Mouse (Mus musculus) hindbrain, embryonic 16.5 days (tissue): ENCODE measurements around the gene Iqsec1. TPM values are rescaled to one million over a fixed set of nuclear protein-coding genes. Genes with fewer than 3 reads are reported as not detected.

Experiments
- ATAC-seq: fragments of 200-750 bp; cut with Nextera tagmentation; 2 replicates; pipeline ENCODE4 v1.8.0; 2017; ENCODE audit warnings: moderate TSS enrichment, moderate library complexity
- H3K27ac ChIP-seq: fragments of 300-500 bp; sonication (generic); 2 replicates; pipeline ENCODE4 v1.5.1; 2014; ENCODE audit warnings: low read depth, mild to moderate bottlenecking, control low read depth, low read length, moderate library complexity
- H3K27me3 ChIP-seq: fragments of 300-500 bp; sonication (generic); replicated peaks from 2 replicates; pipeline ENCODE4 v1.6.1; 2014; ENCODE audit warnings: low read length; ENCODE audit not compliant: control insufficient read depth, insufficient read depth
- H3K36me3 ChIP-seq: fragments of 300-500 bp; sonication (generic); 2 replicates; pipeline ENCODE4 v1.6.1; 2014; ENCODE audit warnings: mild to moderate bottlenecking, low read length, moderate library complexity, mixed read lengths; ENCODE audit not compliant: control insufficient read depth, insufficient read depth
- H3K4me1 ChIP-seq: fragments of 300-500 bp; sonication (generic); 2 replicates; pipeline ENCODE4 v1.6.1; 2014; ENCODE audit warnings: low read depth, low read length; ENCODE audit not compliant: control insufficient read depth, insufficient read depth
- H3K4me2 ChIP-seq: fragments of 300-500 bp; sonication (generic); 2 replicates; pipeline ENCODE4 v1.6.1; 2014; ENCODE audit warnings: mild to moderate bottlenecking, low read length, control low read depth, moderate library complexity
- H3K4me3 ChIP-seq: fragments of 300-500 bp; sonication (generic); 2 replicates; pipeline ENCODE4 v1.5.1; 2014; ENCODE audit warnings: mild to moderate bottlenecking, low read length, control low read depth, moderate library complexity
- H3K9ac ChIP-seq: fragments of 300-500 bp; sonication (generic); 2 replicates; pipeline ENCODE4 v1.6.1; 2014; ENCODE audit warnings: low read depth, mild to moderate bottlenecking, control low read depth, low read length, moderate library complexity
- H3K9me3 ChIP-seq: fragments of 300-500 bp; sonication (generic); 2 replicates; pipeline ENCODE4 v1.6.1; 2014; ENCODE audit warnings: mild to moderate bottlenecking, low read length, moderate library complexity; ENCODE audit not compliant: control insufficient read depth
- WGBS: fragments of 180-500 bp; shearing (Covaris S2); extraction: QIAGEN DNeasy Blood & Tissue Kit; methylation state at CpG from one replicate; pipeline ENCODE4 v1.1.7; 2014; 5-methylcytosine and 5-hydroxymethylcytosine counted together
- polyA plus RNA-seq: library from polyadenylated mRNA; unstranded; fragments of >200 nt; fragmentation: Nextera tagmentation; extraction: Ambion mirVana; gene quantifications from 2 replicates; pipeline ENCODE4 v1.2.1, GENCODE M21; 2015

Gene Iqsec1
- polyA plus RNA-seq, 1 experiment from 2014 or later: 25.8 TPM

DNA sequence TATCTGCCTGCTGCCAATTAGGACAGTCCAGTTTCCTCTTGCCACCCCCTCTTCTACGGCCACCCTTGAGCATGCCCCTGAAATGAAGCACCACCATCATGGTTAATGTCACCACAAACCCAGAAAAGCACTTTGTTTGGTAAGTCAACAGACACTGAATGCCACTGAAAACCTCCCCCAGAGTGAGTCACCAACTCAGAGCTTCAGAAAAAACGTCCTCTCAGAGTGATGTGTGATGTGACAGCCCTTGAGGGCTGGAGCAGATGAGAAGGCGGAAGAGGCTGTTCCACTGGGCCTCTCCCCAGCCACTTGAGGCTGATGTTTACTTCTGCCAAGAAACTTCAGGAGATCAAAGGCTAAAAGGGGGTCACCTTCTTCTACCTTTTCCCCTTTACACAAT is 4.4 kb downstream of the Iqsec1 start:
- Histone ChIP-seq H3K36me3 (no peaks in the 10 kb centered on the region), H3K9me3 (no peaks in the 10 kb centered on the region), H3K9ac (no peak overlapping the region), H3K4me1 (peaks cover 9% of the 10 kb centered on the region; the same call in 1 of the 2 replicates), H3K4me3 (no peak overlapping the region), H3K27me3 (no peaks in the 10 kb centered on the region; the same call in 1 of the 2 replicates), H3K27ac (no peak overlapping the region), H3K4me2 (no peak overlapping the region)
- 52% methylated on average over 3 of the region's 3 CpGs for WGBS
- ATAC-seq: no peak

DNA sequence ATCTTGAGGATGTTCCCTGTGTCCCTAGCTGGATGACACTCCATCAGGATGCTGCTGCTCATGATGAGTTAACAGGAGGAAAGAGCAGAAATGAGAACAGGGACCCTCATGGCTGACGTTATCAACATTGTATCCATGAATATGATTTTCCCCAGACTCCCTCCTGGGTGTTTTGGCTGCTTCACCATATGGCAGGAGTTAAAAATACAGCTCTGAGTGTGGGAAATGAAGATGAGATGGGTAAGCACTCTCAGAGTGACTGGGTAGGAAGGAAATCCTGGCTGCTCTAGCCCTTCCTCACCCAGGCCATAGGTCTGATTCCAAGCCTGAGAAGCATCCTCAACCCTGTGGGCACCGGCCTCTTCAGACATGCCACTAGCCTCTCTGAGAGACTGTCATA is 14.2 kb downstream of the Iqsec1 start:
- H3K9me3 ChIP-seq: no peaks in the 10 kb centered on the region
- H3K4me2 ChIP-seq: no peak overlapping the region
- H3K27ac ChIP-seq: no peak overlapping the region
- no peak for ATAC-seq
- no peak overlapping the region for H3K4me3 ChIP-seq
- no peaks in the 10 kb centered on the region for H3K36me3 ChIP-seq
- no peaks in the 10 kb centered on the region; the same call in none of the 2 replicates for H3K4me1 ChIP-seq
- no peak overlapping the region for H3K9ac ChIP-seq
- H3K27me3 ChIP-seq: no peaks in the 10 kb centered on the region
- 74% methylated on average over 2 of the region's 2 CpGs for WGBS

DNA sequence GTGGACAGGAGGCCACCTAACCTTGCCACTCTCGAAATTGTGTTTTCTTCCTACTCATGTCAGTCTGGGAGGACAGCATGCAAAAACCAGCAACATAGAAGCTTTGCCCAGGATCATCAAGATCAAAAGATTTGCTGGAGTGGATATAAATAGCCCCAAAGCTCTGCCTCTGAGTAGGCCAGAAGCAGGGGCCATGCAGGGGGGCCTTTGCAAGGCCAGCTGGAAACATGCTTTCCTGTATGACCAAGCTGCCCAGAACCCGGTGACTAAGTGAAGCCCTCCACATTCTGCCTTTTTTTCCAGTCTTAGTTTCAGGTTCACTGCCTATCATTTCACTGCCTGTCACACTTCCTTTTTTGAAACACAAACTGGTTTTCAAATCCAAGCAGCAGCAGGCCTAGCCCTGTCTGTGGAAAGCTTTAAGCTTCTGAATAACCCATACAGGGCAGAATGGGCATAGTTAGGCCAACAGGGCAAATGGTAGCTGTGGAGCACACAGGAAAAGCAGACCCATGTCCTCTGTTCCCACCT is 19.1 kb downstream of the Iqsec1 start:
- H3K4me3 ChIP-seq: no peak overlapping the region
- ATAC-seq: no peak
- 39% methylated on average over 2 of the region's 2 CpGs for WGBS
- no peak overlapping the region for H3K9ac ChIP-seq
- H3K27ac ChIP-seq: no peak overlapping the region
- H3K36me3 ChIP-seq: no peaks in the 10 kb centered on the region
- no peaks in the 10 kb centered on the region; the same call in none of the 2 replicates for H3K4me1 ChIP-seq
- no peaks in the 10 kb centered on the region for H3K9me3 ChIP-seq
- H3K4me2 ChIP-seq: no peak overlapping the region
- no peaks in the 10 kb centered on the region for H3K27me3 ChIP-seq

DNA sequence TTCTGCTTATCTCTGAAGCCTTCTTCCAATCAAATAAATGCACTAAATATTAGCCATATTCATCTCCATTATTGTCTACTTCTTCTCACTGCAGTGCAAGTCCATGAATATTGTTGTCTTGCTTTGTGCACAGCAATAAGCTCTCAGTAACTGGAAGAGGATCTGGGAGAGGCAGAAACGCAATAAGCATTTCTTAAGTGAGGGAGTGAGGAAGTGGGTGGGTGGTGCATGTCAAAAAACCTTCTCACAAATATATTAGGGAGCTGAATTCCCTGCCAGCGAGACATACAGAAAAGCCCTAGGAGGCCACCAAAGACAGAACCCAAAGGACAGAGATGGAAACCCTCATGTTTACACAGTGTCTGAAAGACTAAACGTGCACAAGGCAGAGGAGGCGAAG is 35.1 kb downstream of the Iqsec1 start:
- WGBS: 74% methylated on average over 4 of the region's 4 CpGs
- ATAC-seq: no peak
- Histone ChIP-seq H3K4me3 (no peak overlapping the region), H3K27me3 (no peaks in the 10 kb centered on the region), H3K9me3 (no peaks in the 10 kb centered on the region), H3K27ac (no peak overlapping the region), H3K4me2 (no peak overlapping the region), H3K36me3 (no peaks in the 10 kb centered on the region), H3K4me1 (no peaks in the 10 kb centered on the region), H3K9ac (no peak overlapping the region)

DNA sequence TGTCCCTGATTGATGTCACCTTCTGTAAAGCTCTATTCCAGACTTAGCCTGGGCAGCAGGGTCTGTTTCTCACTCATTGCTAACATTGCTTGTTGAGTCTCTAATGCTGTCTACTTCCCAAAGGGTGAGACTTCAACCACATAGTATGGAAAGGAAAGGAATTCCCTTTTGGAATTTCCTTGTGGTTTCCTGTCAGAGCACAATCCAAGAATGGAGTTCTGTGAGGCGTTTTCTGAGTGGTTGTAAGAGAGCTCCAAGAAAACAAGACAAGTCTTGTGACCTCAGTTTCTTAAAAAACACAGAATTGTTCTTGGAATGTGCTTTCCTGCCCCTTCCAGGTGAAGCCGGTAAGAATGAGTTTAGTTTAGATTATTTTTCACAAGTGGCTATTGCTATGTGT is 37.5 kb downstream of the Iqsec1 start:
- 88% methylated on average over 2 of the region's 2 CpGs for WGBS
- H3K27ac ChIP-seq: no peak overlapping the region

DNA sequence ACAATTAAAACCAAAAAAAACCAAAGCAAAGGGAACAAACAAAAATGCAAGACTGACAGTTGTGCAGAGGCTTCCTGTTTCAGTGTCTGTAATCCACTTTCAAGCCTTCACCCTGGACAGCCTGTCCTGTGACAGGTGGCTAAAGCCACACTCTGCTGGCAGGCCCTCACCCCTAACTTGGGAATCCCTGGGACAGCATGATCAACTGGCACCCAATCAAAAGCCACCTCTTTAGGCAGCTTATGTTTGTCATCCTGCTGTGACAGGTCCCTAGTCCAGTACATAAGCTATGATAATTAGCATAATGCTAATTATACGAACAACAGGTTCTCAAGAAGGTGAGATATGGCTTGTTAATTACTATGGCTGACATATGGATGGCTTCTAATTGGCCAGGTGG is 40.4 kb downstream of the Iqsec1 start:
- Histone ChIP-seq H3K9ac (no peak overlapping the region), H3K36me3 (no peaks in the 10 kb centered on the region), H3K4me3 (no peak overlapping the region), H3K27ac (no peak overlapping the region), H3K27me3 (no peaks in the 10 kb centered on the region), H3K4me2 (no peak overlapping the region), H3K4me1 (peaks cover 3% of the 10 kb centered on the region; the same call in 1 of the 2 replicates), H3K9me3 (no peaks in the 10 kb centered on the region)
- peak; percentile 65 for ATAC-seq
- 71% methylated on average over 1 of the region's 1 CpGs for WGBS

More for the DNA sequence above, 37.5 kb downstream of the Iqsec1 start:
- Histone ChIP-seq H3K9me3 (no peaks in the 10 kb centered on the region), H3K4me3 (no peak overlapping the region), H3K4me1 (peaks cover 1% of the 10 kb centered on the region; the same call in 1 of the 2 replicates), H3K9ac (no peak overlapping the region), H3K36me3 (no peaks in the 10 kb centered on the region), H3K27me3 (no peaks in the 10 kb centered on the region), H3K4me2 (no peak overlapping the region)
- no peak for ATAC-seq

DNA sequence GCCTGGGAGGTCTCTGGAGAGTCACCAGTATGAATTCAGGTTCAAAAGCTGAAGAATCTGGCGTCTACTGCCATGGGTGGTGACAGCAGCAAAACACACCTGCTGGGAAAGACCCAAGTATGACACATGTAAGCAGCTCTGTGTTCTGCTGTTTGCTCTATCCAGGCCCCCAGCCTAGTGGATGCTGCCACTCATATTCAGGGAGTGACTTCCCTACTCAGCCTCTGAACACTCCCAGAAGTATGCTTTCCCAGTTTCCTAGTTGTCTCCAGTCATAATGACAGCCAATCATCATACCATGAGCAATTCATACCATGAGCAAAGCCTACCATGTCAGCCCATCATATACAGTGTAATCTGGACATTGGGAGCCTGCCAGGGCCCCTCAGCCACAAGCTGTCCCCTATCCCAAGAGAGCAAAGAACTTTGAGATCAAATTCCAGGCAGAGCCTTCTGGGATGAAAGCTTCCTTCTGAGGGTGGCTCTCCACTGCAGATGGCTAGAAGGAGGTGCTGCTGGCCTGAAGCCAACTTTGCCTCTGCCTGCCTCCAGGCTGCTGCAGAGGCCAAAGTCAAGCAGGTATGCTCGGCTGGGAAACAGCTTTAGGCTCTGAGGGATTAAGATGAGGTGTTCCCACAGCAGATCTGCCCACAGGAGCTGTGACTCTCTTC is 42.8 kb downstream of the Iqsec1 start:
- Histone ChIP-seq H3K9me3 (no peaks in the 10 kb centered on the region), H3K4me1 (peaks cover 3% of the 10 kb centered on the region; the same call in 1 of the 2 replicates), H3K4me3 (no peak overlapping the region), H3K9ac (no peak overlapping the region), H3K36me3 (no peaks in the 10 kb centered on the region), H3K27me3 (no peaks in the 10 kb centered on the region), H3K27ac (no peak overlapping the region; the same call in 1 of the 2 replicates), H3K4me2 (no peak overlapping the region)
- 61% methylated on average over 2 of the region's 2 CpGs for WGBS
- ATAC-seq: peak; percentile 40; the same call in 1 of the 2 replicates

DNA sequence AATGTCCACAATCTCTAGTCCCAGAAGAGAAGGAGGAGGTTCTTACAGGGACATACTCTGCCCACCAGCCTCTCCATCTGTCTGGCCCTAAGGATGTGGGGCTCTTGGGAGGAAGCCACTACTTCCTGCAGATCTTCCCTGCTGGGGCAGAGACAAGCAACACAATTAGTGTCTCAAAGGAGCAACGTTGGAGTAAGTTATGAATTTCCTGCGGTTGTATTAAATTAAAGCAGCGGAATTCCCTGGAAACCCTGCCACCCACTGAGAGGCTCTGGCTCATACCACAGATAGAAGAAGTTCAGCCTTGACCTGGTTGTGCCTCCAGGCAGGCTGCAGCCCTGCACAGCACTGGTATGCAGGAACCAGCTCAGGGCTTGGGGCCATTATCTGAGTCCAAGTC is 47.2 kb downstream of the Iqsec1 start:
- Histone ChIP-seq H3K4me3 (no peak overlapping the region), H3K9me3 (no peaks in the 10 kb centered on the region), H3K9ac (no peak overlapping the region), H3K27me3 (no peaks in the 10 kb centered on the region), H3K4me2 (no peak overlapping the region), H3K27ac (no peak overlapping the region), H3K36me3 (no peaks in the 10 kb centered on the region), H3K4me1 (peaks cover 6% of the 10 kb centered on the region)
- WGBS: 53% methylated on average over 3 of the region's 3 CpGs
- ATAC-seq: no peak

DNA sequence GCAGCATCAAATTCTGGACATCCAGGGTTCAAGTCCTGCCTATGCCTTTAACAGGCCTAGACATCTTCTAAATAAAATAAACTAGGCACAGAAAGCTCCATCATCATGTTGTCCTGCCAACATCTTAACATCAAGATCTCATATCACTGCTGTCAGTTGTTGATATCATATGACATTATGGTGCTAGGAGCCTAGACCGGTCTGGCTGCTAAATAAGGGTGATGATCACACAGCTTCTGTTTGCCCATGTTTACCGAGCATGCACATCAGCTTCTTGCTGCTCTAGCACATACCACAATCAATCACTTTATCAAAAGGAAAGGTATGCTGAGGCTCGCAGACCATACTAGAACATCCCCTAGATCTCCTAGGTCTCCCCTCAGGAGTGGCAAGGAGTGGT is 54.8 kb downstream of the Iqsec1 start:
- H3K4me2 ChIP-seq: no peak overlapping the region
- H3K27ac ChIP-seq: no peak overlapping the region
- H3K4me1 ChIP-seq: peaks cover 3% of the 10 kb centered on the region; the same call in 1 of the 2 replicates
- WGBS: 93% methylated on average over 3 of the region's 3 CpGs
- H3K36me3 ChIP-seq: no peaks in the 10 kb centered on the region
- no peak overlapping the region for H3K9ac ChIP-seq
- ATAC-seq: no peak
- no peaks in the 10 kb centered on the region for H3K9me3 ChIP-seq
- H3K4me3 ChIP-seq: no peak overlapping the region
- no peaks in the 10 kb centered on the region for H3K27me3 ChIP-seq
